Mouse (Mus musculus) liver, postnatal 0 days (tissue): ENCODE data around the gene H2al1b.
"Not testable (repeated sequence)": the region's sequence is repeated elsewhere in the genome, so short reads cannot be mapped to it uniquely, and the experiment has no call there.

Experiments
- CTCF ChIP-seq: sonication (generic); IDR thresholded peaks from 2 replicates; pipeline ENCODE4 v1.5.1; 2016; ENCODE audit warnings: antibody characterized with exemption, low read depth
- EP300 ChIP-seq: IDR thresholded peaks from 2 replicates; pipeline ENCODE4 v1.6.1; 2016; ENCODE audit warnings: antibody characterized with exemption, low read depth, mild to moderate bottlenecking

GRCm38 (mm10) chrX:11311634-11312033, 9.4 kb downstream of the H2al1b start, which contains the start of gene H2al1e:
- TF ChIP-seq CTCF, EP300: not testable (repeated sequence)
